Mouse (Mus musculus): ENCODE measurements at regions not wholly inside any gene's neighbourhood (a gene's known extent, or its start where the extent isn't known, plus 50 kb on each side); places are given as distances from the start of the nearest gene placed in this dataset.
"Not testable (repeated sequence)": the region's sequence is repeated elsewhere in the genome, so short reads cannot be mapped to it uniquely, and the experiment has no call there.

GRCm38 (mm10) chr15:87818566-87818965, 274.5 kb downstream of the Fam19a5 start:
- DNase-seq (ENCODE audit: extremely low read depth, insufficient read length, low spot score) = no peak

- DNase-seq (ENCODE audit: extremely low read depth, insufficient read length, low spot score) = no peak
Measured at GRCm38 (mm10) chr15:87842097-87842496, 298.0 kb downstream of the Fam19a5 start.

GRCm38 (mm10) chr15:87859069-87859468, 315.0 kb downstream of the Fam19a5 start:
- no peak for DNase-seq (ENCODE audit: extremely low read depth, insufficient read length, low spot score)

- no peak for DNase-seq (ENCODE audit: extremely low read depth, insufficient read length, low spot score)
Measured at GRCm38 (mm10) chr15:87876286-87876899, 332.3 kb downstream of the Fam19a5 start.

- no peak for DNase-seq (ENCODE audit: extremely low read depth, insufficient read length, low spot score)
Measured at GRCm38 (mm10) chr15:87890903-87891302, 346.8 kb downstream of the Fam19a5 start.

GRCm38 (mm10) chr15:87894866-87895265, 350.8 kb downstream of the Fam19a5 start:
- DNase-seq (ENCODE audit: extremely low read depth, insufficient read length, low spot score) = not testable (repeated sequence)

- DNase-seq (ENCODE audit: extremely low read depth, insufficient read length, low spot score) = no peak
Measured at GRCm38 (mm10) chr15:87898655-87899054, 354.6 kb downstream of the Fam19a5 start.

GRCm38 (mm10) chr15:87904436-87904835, 360.3 kb downstream of the Fam19a5 start:
- no peak for DNase-seq (ENCODE audit: extremely low read depth, insufficient read length, low spot score)

- DNase-seq (ENCODE audit: extremely low read depth, insufficient read length, low spot score) = no peak
Measured at GRCm38 (mm10) chr15:87906310-87906709, 362.2 kb downstream of the Fam19a5 start.

- DNase-seq (ENCODE audit: extremely low read depth, insufficient read length, low spot score) = no peak
Measured at GRCm38 (mm10) chr15:87922091-87922490, 378.0 kb downstream of the Fam19a5 start.

- no peak for DNase-seq (ENCODE audit: extremely low read depth, insufficient read length, low spot score)
Measured at GRCm38 (mm10) chr15:87922781-87923446, 378.8 kb downstream of the Fam19a5 start.

- no peak for DNase-seq (ENCODE audit: extremely low read depth, insufficient read length, low spot score)
Measured at GRCm38 (mm10) chr15:87923906-87924305, 379.8 kb downstream of the Fam19a5 start.

- DNase-seq (ENCODE audit: extremely low read depth, insufficient read length, low spot score) = peak; percentile 4
Measured at GRCm38 (mm10) chr15:87936041-87936440, 391.9 kb downstream of the Fam19a5 start.

- no peak for DNase-seq (ENCODE audit: extremely low read depth, insufficient read length, low spot score)
Measured at GRCm38 (mm10) chr15:87940837-87941236, 396.7 kb downstream of the Fam19a5 start.

GRCm38 (mm10) chr15:87952531-87952930, 408.4 kb downstream of the Fam19a5 start:
- no peak for DNase-seq (ENCODE audit: extremely low read depth, insufficient read length, low spot score)

- no peak for DNase-seq (ENCODE audit: extremely low read depth, insufficient read length, low spot score)
Measured at GRCm38 (mm10) chr15:87955685-87956256, 411.7 kb downstream of the Fam19a5 start.

GRCm38 (mm10) chr15:87958866-87959265, 414.8 kb downstream of the Fam19a5 start:
- no peak for DNase-seq (ENCODE audit: extremely low read depth, insufficient read length, low spot score)

GRCm38 (mm10) chr15:87972641-87973040, 428.5 kb downstream of the Fam19a5 start:
- no peak for DNase-seq (ENCODE audit: extremely low read depth, insufficient read length, low spot score)

- no peak for DNase-seq (ENCODE audit: extremely low read depth, insufficient read length, low spot score)
Measured at GRCm38 (mm10) chr15:87987322-87987985, 443.4 kb downstream of the Fam19a5 start.

GRCm38 (mm10) chr15:87994546-87994945, 450.4 kb downstream of the Fam19a5 start:
- DNase-seq (ENCODE audit: extremely low read depth, insufficient read length, low spot score) = no peak

GRCm38 (mm10) chr15:88017076-88017475, 473.0 kb downstream of the Fam19a5 start:
- peak; percentile 4 for DNase-seq (ENCODE audit: extremely low read depth, insufficient read length, low spot score)

Data from 3134 (cell line).